Mouse (Mus musculus): ENCODE data around the gene Cdkal1.

DNA sequence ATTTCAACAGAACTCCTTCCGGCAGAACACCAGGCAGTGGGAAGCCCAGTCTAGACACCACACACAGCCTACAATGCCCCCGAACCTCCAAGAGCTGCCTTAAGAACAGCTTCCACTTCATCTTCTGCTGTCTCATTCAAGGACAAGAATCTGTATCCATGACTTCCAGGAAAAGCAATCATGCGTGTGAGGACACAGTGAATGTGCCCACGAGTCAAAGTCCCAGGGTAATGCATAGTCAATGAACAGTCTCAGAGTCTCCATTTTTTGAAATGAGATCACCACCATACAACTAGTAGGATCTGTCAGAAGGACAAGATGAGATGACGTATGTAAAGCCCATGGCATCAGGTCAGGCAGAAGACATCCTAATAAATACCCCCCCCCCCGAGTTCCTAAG is 51.4 kb downstream of the Cdkal1 start:
- TF ChIP-seq CTCF (IDR thresholded peaks at IDR 0.05; ENCODE audit: control insufficient read depth, insufficient read depth, insufficient read length) (no peak), MAX (IDR thresholded peaks at IDR 0.05) (no peak)
